16 mouse cellular contexts compared by ENCODE assay signal in genomic region chr16:29664392-29664791, GRCm38 (mm10).
"Had no signal": no experiment of that assay in that cellular context is flagged by ENCODE, and none has a peak within 500 bp of the region (broad histone marks: within the 10 kb centered on the region; RNA-seq: fewer than 3 reads in every experiment).

No protein-coding gene starts in this region.

- H3K9ac ChIP-seq: lung, embryonic 15.5 days; midbrain, embryonic 13.5 days; midbrain, embryonic 15.5 days; neural tube, embryonic 12.5 days; stomach, embryonic 15.5 days had no signal

- H3K36me3 ChIP-seq: lung, embryonic 15.5 days; midbrain, embryonic 13.5 days; midbrain, embryonic 15.5 days; neural tube, embryonic 12.5 days; stomach, embryonic 15.5 days had no signal

- H3K4me1 ChIP-seq: megakaryocyte, embryonic 14.5 days had no signal

- DNase-seq: lung, adult 2 months; lung, postnatal 14 days; lung, postnatal 36 days; right cerebral cortex, postnatal 14 days; thymus, adult 2 months; thymus, postnatal 25 days; thymus, postnatal 4 days had no signal

- H3K27ac ChIP-seq: lung, embryonic 15.5 days; macrophage; midbrain, embryonic 13.5 days; midbrain, embryonic 15.5 days; neural tube, embryonic 12.5 days; stomach, embryonic 15.5 days had no signal

- H3K27me3 ChIP-seq: lung, embryonic 15.5 days; stomach, embryonic 15.5 days had no signal

- H3K4me2 ChIP-seq: lung, embryonic 15.5 days; midbrain, embryonic 11.5 days; midbrain, embryonic 13.5 days; midbrain, embryonic 15.5 days; neural tube, embryonic 12.5 days; stomach, embryonic 15.5 days had no signal

- H3K4me3 ChIP-seq: lung, embryonic 15.5 days; megakaryocyte, embryonic 14.5 days; midbrain, embryonic 13.5 days; midbrain, embryonic 15.5 days; neural tube, embryonic 12.5 days; stomach, embryonic 15.5 days had no signal

- H3K9me3 ChIP-seq: lung, embryonic 15.5 days; megakaryocyte, embryonic 14.5 days; midbrain, embryonic 13.5 days; midbrain, embryonic 15.5 days; neural tube, embryonic 12.5 days; stomach, embryonic 15.5 days had no signal

- ATAC-seq: lung, postnatal 0 days; midbrain, embryonic 13.5 days; midbrain, embryonic 15.5 days had no signal
